Mouse (Mus musculus) brain, embryonic 14.5 days (tissue): ENCODE measurements around the gene Pfkm.

Source experiments
- CTCF ChIP-seq: fragments of 200-500 bp; IDR thresholded peaks from 2 replicates; pipeline ENCODE4 v1.5.1; 2012; ENCODE audit warnings: inconsistent platforms, mild to moderate bottlenecking, moderate library complexity, borderline replicate concordance; ENCODE audit not compliant: insufficient read depth, insufficient read length; ENCODE audit errors: extremely low read depth
- POLR2A ChIP-seq: fragments of 200-500 bp; IDR thresholded peaks from 2 replicates; pipeline ENCODE4 v1.6.1; 2012; ENCODE audit warnings: mild to moderate bottlenecking, inconsistent platforms, borderline replicate concordance; ENCODE audit not compliant: poor library complexity, insufficient read depth, insufficient read length, severe bottlenecking; ENCODE audit errors: extremely low read depth

GRCm38 (mm10) chr15:98044387-98044786 lies 48.0 kb upstream of the Pfkm start:
- TF ChIP-seq CTCF (peak; percentile 24; the same call in 1 of the 2 replicates), POLR2A (no peak)
